Mouse (Mus musculus): ENCODE data around the gene Mmp12. TPM values are rescaled to one million over a fixed set of nuclear protein-coding genes. Genes with fewer than 3 reads are reported as not detected.
"Not testable (repeated sequence)": the region's sequence is repeated elsewhere in the genome, so short reads cannot be mapped to it uniquely, and the experiment has no call there.

Mmp12 gene
- not detected in 2 replicates for polyA plus RNA-seq (2016; fragmentation: Nextera tagmentation; extraction: Ambion mirVana)

DNA sequence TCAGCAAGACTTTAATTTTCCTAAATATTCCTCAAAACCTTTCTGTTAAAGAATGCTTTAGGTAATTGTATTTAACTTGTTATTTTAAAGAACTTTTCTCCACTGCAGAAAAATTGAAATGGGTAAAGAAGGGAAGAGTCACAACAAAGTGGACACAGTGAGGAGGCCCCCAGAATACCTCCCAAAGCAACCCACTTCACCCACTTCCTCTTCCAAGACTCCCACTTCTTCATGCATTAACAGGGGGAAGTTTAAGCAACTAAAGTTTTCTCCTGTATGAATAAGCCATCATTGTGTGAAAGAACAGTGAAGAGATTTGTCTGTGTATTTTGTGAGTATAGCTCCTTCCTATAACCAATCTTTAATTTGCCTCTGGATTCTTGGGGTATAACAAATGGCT is at the start of gene Mmp12:
TSS of gene Mmp12 (plus strand) at position 275 of the 400 bp plus-strand sequence.
- no peak within 1 kb of the TSS for H3K4me3 ChIP-seq
- no peaks in the 10 kb centered on the region for H3K4me1 ChIP-seq (replicated peaks)
- H3K9me3 ChIP-seq (replicated peaks): no peaks in the 10 kb centered on the region
- H3K27me3 ChIP-seq (replicated peaks): peaks cover 3% of the 10 kb centered on the region; the same call in 1 of the 2 replicates
- H3K9ac ChIP-seq: no peak within 1 kb of the TSS
- no peaks in the 10 kb centered on the region for H3K36me3 ChIP-seq
- no peak for ATAC-seq (ENCODE audit: insufficient number of reproducible peaks, low FRiP score)
- H3K27ac ChIP-seq (ENCODE audit: poor library complexity, severe bottlenecking): no peak within 1 kb of the TSS
- no peak within 1 kb of the TSS for H3K4me2 ChIP-seq

DNA sequence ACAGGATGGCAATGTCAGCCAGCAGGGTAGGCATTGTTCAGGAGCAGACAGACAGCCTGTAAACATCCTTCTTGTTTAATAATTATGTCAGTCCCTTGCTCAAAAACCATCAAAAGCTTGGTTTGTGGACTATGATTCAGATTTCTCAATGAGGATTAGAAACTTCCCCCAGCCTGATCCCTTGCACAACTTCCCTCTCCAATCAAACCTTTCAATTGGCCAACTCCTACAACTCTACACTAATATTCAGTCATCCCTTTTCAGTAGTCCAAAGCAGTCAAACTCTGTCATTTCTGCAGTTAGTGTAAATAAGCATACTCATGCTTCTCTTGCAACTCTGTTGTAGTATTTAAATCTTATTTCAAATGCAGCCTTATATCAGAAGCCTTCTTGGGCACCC is 12.3 kb upstream of the Mmp12 start:
- Histone ChIP-seq H3K27ac (ENCODE audit: poor library complexity, severe bottlenecking) (no peak overlapping the region), H3K27me3 (replicated peaks) (no peaks in the 10 kb centered on the region), H3K9me3 (replicated peaks) (no peaks in the 10 kb centered on the region), H3K36me3 (no peaks in the 10 kb centered on the region), H3K4me3 (no peak overlapping the region), H3K9ac (no peak overlapping the region), H3K4me1 (replicated peaks) (no peaks in the 10 kb centered on the region), H3K4me2 (no peak overlapping the region)
- no peak for ATAC-seq (ENCODE audit: insufficient number of reproducible peaks, low FRiP score)

DNA sequence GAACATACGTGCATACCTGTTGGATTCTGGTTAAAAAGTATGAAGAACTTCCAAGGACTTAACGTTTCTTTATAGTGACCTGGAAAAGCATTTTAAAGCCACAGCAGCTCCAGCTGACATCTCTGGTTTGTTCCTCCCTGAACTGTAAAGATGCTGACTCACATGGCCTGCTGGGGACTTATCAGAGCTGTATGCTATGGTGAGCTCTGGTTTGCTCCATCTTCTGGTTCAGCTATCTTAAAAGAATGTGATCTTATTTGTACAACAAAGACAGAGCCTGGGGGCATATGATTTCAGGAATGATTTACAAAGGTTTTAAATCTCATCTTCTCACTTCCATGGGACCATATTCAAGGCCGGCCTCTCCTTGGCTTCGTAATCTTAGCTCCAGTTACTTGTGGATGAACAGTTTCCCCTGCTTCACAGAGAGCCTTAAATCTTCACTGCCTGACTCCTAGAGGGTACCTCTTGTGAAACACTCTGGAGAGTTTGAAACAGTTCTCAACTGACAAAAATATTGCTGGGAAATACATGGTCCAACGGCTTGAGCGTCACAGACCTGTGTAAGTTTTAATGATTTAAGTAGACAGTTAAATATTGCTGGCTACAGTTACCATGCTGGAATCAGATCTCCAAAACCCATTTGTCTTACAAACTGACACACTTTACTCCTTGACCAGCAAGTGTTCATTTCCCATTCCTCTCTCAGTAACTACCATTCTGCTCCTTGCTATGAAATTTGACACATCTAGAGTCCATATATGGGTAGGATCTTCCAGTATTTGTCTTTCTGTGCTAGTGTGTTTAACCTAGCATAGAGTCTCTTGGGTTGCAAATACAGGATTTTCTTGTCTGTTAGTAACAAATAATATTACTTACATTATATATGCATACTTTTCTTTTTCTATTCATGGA is 8.2 kb upstream of the Mmp12 start:
- WGBS: 88% methylated on average over 5 of the region's 6 CpGs
- Histone ChIP-seq H3K9me3 (replicated peaks) (no peaks in the 10 kb centered on the region), H3K4me3 (no peak overlapping the region), H3K36me3 (no peaks in the 10 kb centered on the region), H3K4me2 (no peak overlapping the region), H3K9ac (no peak overlapping the region), H3K27me3 (replicated peaks) (peaks cover 3% of the 10 kb centered on the region; the same call in 1 of the 2 replicates), H3K4me1 (replicated peaks) (no peaks in the 10 kb centered on the region), H3K27ac (ENCODE audit: poor library complexity, severe bottlenecking) (no peak overlapping the region)
- no peak for ATAC-seq (ENCODE audit: insufficient number of reproducible peaks, low FRiP score)

- Histone ChIP-seq H3K9me3 (replicated peaks) (no peaks in the 10 kb centered on the region), H3K4me1 (replicated peaks) (no peaks in the 10 kb centered on the region), H3K4me2 (no peak overlapping the region), H3K4me3 (no peak overlapping the region), H3K36me3 (no peaks in the 10 kb centered on the region), H3K27me3 (replicated peaks) (peaks cover 3% of the 10 kb centered on the region; the same call in 1 of the 2 replicates), H3K27ac (ENCODE audit: poor library complexity, severe bottlenecking) (no peak overlapping the region), H3K9ac (no peak overlapping the region)
- no peak for ATAC-seq (ENCODE audit: insufficient number of reproducible peaks, low FRiP score)
Measured at GRCm38 (mm10) chr9:7336740-7337483, 7.3 kb upstream of the Mmp12 start.

GRCm38 (mm10) chr9:7345513-7345912 is 1.3 kb downstream of the Mmp12 start:
- Histone ChIP-seq H3K4me3 (no peak overlapping the region), H3K9me3 (replicated peaks) (no peaks in the 10 kb centered on the region), H3K36me3 (no peaks in the 10 kb centered on the region), H3K4me2 (no peak overlapping the region), H3K9ac (no peak overlapping the region), H3K27me3 (replicated peaks) (peaks cover under 1% of the 10 kb centered on the region; the same call in 1 of the 2 replicates), H3K4me1 (replicated peaks) (no peaks in the 10 kb centered on the region), H3K27ac (ENCODE audit: poor library complexity, severe bottlenecking) (no peak overlapping the region)
- WGBS: 74% methylated on average over 2 of the region's 2 CpGs
- ATAC-seq (ENCODE audit: insufficient number of reproducible peaks, low FRiP score): no peak

DNA sequence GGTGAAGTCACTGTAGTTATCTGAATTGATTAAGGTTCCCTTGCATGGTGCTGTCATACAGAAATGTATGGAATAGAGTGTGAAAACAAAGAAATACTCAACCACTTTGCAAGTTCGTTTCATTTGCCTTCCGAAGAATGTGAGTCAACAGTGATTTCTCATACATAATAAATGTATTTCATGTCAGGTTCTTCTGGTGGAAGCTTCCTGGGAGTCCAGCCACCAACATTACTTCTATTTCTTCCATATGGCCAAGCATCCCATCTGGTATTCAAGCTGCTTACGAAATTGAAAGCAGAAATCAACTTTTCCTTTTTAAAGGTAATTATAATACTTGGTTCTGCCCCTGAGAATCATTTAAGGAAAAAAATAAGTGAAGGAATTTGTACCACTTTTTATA is 10.4 kb downstream of the Mmp12 start:
- H3K27me3 ChIP-seq (replicated peaks): no peaks in the 10 kb centered on the region
- no peaks in the 10 kb centered on the region for H3K9me3 ChIP-seq (replicated peaks)
- no peak overlapping the region for H3K9ac ChIP-seq
- H3K4me1 ChIP-seq (replicated peaks): no peaks in the 10 kb centered on the region
- no peaks in the 10 kb centered on the region for H3K36me3 ChIP-seq
- H3K27ac ChIP-seq (ENCODE audit: poor library complexity, severe bottlenecking): no peak overlapping the region
- H3K4me3 ChIP-seq: no peak overlapping the region
- no peak overlapping the region for H3K4me2 ChIP-seq
- 75% methylated on average over 3 of the region's 3 CpGs for WGBS
- ATAC-seq (ENCODE audit: insufficient number of reproducible peaks, low FRiP score): no peak

DNA sequence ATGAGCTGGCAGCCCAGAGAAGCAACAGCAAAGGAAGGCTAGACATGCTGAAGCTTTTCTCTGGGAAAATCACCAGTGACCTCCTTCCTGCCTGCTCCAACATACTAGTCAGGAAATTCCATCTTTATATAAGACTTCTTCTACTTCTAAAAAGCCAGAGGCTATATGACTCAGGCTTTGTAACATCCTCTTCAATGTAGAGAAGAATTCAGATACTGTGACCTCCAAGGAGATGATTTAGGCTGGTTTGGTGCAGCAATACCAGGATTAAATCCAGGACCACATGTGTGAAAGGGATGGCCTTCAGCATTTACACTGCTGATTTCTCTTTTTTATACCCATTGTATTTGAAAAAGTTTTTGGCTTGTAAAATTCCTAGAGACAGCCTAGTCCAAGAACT is 43.8 kb downstream of the Mmp12 start, which contains the start of gene Mmp1b:
TSS of gene Mmp1b (minus strand) at position 101 of the 400 bp plus-strand sequence.
- Histone ChIP-seq H3K4me1 (replicated peaks) (no peaks in the 10 kb centered on the region), H3K36me3 (no peaks in the 10 kb centered on the region), H3K4me3 (no peak within 1 kb of the TSS), H3K9ac (no peak within 1 kb of the TSS), H3K9me3 (replicated peaks) (0 out of 2 replicates have a peak, but pooled peaks cover 2% of the 10 kb centered on the region), H3K4me2 (no peak within 1 kb of the TSS), H3K27ac (ENCODE audit: poor library complexity, severe bottlenecking) (no peak within 1 kb of the TSS), H3K27me3 (replicated peaks) (no peaks in the 10 kb centered on the region)
- no peak for ATAC-seq (ENCODE audit: insufficient number of reproducible peaks, low FRiP score)

DNA sequence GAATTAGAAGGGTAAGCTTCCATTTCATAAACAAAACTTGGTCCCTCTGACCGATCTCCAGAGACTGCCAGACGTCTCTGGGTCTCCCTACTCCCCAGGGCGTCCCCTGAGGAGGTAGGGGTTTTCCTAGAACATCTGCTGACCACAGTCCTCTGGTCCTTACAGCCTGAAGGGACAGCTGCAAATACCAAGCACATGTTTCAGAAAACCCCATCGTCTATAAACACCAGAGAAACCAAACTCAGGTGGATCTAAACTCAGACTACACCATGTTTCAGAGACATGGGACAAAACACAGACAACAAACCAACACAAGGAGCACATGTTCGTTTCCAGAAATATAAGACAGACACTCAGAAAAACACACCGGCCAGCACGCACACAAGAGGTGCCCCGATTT is 52.4 kb downstream of the Mmp12 start:
- H3K9me3 ChIP-seq (replicated peaks); ATAC-seq (ENCODE audit: insufficient number of reproducible peaks, low FRiP score); H3K9ac ChIP-seq; H3K4me3 ChIP-seq; H3K4me1 ChIP-seq (replicated peaks); H3K36me3 ChIP-seq; H3K4me2 ChIP-seq; H3K27ac ChIP-seq (ENCODE audit: poor library complexity, severe bottlenecking); H3K27me3 ChIP-seq (replicated peaks): not testable (repeated sequence)
- WGBS: 77% methylated on average over 8 of the region's 8 CpGs

Other genes starting within 250 kb of the Mmp12 start
- 7.8 and 9.1 TPM in 2 replicates for gene Dync2h1, start 159.9 kb upstream of the Mmp12 start, polyA plus RNA-seq (2016; fragmentation: Nextera tagmentation; extraction: Ambion mirVana)
- gene Dcun1d5, start 159.9 kb upstream of the Mmp12 start, polyA plus RNA-seq (2016; fragmentation: Nextera tagmentation; extraction: Ambion mirVana): 101 and 104 TPM in 2 replicates
- gene Mmp13, start 71.9 kb upstream of the Mmp12 start, polyA plus RNA-seq (2016; fragmentation: Nextera tagmentation; extraction: Ambion mirVana): 0.14 TPM in 1 of 2 replicates, not detected in the other
- gene Mmp1b, start 43.7 kb downstream of the Mmp12 start, polyA plus RNA-seq (2016; fragmentation: Nextera tagmentation; extraction: Ambion mirVana): not detected in 2 replicates
- gene Mmp3, start 101.4 kb downstream of the Mmp12 start, polyA plus RNA-seq (2016; fragmentation: Nextera tagmentation; extraction: Ambion mirVana): not detected in 2 replicates
- gene Mmp10, start 158.0 kb downstream of the Mmp12 start, polyA plus RNA-seq (2016; fragmentation: Nextera tagmentation; extraction: Ambion mirVana): not detected in 2 replicates
- gene Mmp8, start 214.1 kb downstream of the Mmp12 start, polyA plus RNA-seq (2016; fragmentation: Nextera tagmentation; extraction: Ambion mirVana): not detected in 2 replicates
- gene Mmp27, start 227.0 kb downstream of the Mmp12 start, polyA plus RNA-seq (2016; fragmentation: Nextera tagmentation; extraction: Ambion mirVana): not detected in 2 replicates